Mouse (Mus musculus) kidney, postnatal 0 days (tissue): Measurements from ENCODE around the gene Aoc1. TPM values are rescaled to one million over a fixed set of nuclear protein-coding genes. Genes with fewer than 3 reads are reported as not detected.

ENCODE experiments used
- ATAC-seq: fragments of 200-750 bp; cut with Nextera tagmentation; replicated peaks from 2 replicates; pipeline ENCODE4 v1.8.0; 2017; ENCODE audit warnings: low read depth, moderate number of reproducible peaks, moderate TSS enrichment, moderate library complexity; ENCODE audit not compliant: low FRiP score
- DNase-seq: peaks from one replicate; pipeline ENCODE4 v3.0.0-alpha.2; 2016; ENCODE audit warnings: low spot score
- H3K27ac ChIP-seq: fragments of 300-500 bp; sonication (generic); 2 replicates; pipeline ENCODE4 v1.5.1; 2014; ENCODE audit warnings: mild to moderate bottlenecking
- H3K27me3 ChIP-seq: fragments of 300-500 bp; sonication (generic); 2 replicates; pipeline ENCODE4 v1.6.1; 2014; ENCODE audit warnings: low read length, mixed read lengths; ENCODE audit not compliant: insufficient read depth
- H3K36me3 ChIP-seq: fragments of 300-500 bp; sonication (generic); 2 replicates; pipeline ENCODE4 v1.6.1; 2014; ENCODE audit warnings: low read length, mixed read lengths; ENCODE audit not compliant: insufficient read depth
- H3K4me1 ChIP-seq: fragments of 300-500 bp; sonication (generic); replicated peaks from 2 replicates; pipeline ENCODE4 v1.6.1; 2014; ENCODE audit warnings: antibody characterized with exemption, low read length, mixed read lengths; ENCODE audit not compliant: insufficient read depth
- H3K4me2 ChIP-seq: fragments of 300-500 bp; sonication (generic); 2 replicates; pipeline ENCODE4 v1.6.1; 2014; ENCODE audit warnings: mild to moderate bottlenecking, low read length, moderate library complexity, mixed read lengths
- H3K4me3 ChIP-seq: fragments of 300-500 bp; sonication (generic); replicated peaks from 2 replicates; pipeline ENCODE4 v1.5.1; 2014; ENCODE audit warnings: low read depth, low read length
- H3K9ac ChIP-seq: fragments of 300-500 bp; sonication (generic); 2 replicates; pipeline ENCODE4 v1.6.1; 2014; ENCODE audit warnings: low read depth, low read length
- H3K9me3 ChIP-seq: fragments of 300-500 bp; sonication (generic); replicated peaks from 2 replicates; pipeline ENCODE4 v1.6.1; 2016; ENCODE audit warnings: low read length, inconsistent platforms, mixed read lengths
- CTCF ChIP-seq: IDR thresholded peaks from 2 replicates; pipeline ENCODE4 v1.5.1; 2016; ENCODE audit warnings: antibody characterized with exemption, low read depth, mild to moderate bottlenecking, moderate library complexity
- WGBS: fragments of 180-500 bp; shearing (Covaris S2); extraction: QIAGEN DNeasy Blood & Tissue Kit; methylation state at CpG from one replicate; pipeline ENCODE4 v1.1.7; 2014; 5-methylcytosine and 5-hydroxymethylcytosine counted together
- polyA plus RNA-seq: library from polyadenylated mRNA; unstranded; fragments of >200 nt; fragmentation: Nextera tagmentation; extraction: Ambion mirVana; gene quantifications from 2 replicates; pipeline ENCODE4 v1.2.1, GENCODE M21; 2015

The Aoc1 gene
- polyA plus RNA-seq, 1 experiment from 2014 or later = 11.0 TPM

DNA sequence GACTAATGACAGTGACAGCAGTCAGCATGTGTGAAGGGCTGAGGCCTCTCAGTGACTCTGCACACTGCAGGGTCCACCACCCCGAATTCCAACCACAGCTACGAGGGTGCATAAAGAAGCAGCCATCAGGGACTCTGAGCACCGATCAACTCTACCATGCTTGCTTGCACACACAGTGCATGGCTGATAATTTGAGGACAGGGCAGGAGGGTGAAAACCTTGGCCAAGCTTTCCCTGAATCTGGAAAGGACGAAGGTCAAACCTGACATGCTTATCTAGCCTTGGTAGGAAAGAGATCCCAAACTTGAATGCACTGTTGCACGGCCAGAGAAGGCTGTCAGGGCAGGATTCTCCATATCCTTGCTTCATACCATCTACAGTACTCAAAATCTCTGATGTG is 80.5 kb downstream of the Aoc1 start:
- Histone ChIP-seq H3K36me3 (no peaks in the 10 kb centered on the region), H3K9ac (no peak overlapping the region), H3K27ac (no peak overlapping the region), H3K4me2 (no peak overlapping the region), H3K9me3 (no peaks in the 10 kb centered on the region), H3K27me3 (no peaks in the 10 kb centered on the region), H3K4me3 (no peak overlapping the region), H3K4me1 (no peaks in the 10 kb centered on the region)
- no peak for TF ChIP-seq CTCF
- 78% methylated on average over 5 of the region's 5 CpGs for WGBS
- ATAC-seq (no peak), DNase-seq (no peak)

DNA sequence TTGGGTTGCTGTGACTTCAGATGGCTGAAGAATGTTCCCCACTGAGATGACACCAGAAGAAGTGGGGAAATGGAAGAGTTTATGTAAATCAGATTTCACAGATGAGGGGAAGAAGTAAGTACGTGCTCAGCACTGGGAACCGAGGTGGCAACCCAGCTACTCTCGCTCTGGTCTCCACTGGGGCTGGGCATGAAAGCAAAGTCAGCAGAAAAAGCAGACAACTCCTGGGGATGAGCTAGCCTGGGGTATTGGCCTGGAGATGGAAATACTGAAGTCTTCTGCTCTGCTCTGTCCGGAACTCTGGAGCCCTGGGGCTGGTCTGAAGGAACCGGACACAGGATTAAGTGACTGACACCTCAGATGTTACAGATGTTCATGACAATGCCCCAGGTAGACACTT is 81.5 kb downstream of the Aoc1 start:
- 86% methylated on average over 5 of the region's 5 CpGs for WGBS
- Histone ChIP-seq H3K36me3 (no peaks in the 10 kb centered on the region), H3K4me1 (no peaks in the 10 kb centered on the region), H3K27ac (no peak overlapping the region), H3K4me2 (no peak overlapping the region), H3K9ac (no peak overlapping the region), H3K27me3 (no peaks in the 10 kb centered on the region), H3K9me3 (no peaks in the 10 kb centered on the region), H3K4me3 (no peak overlapping the region)
- TF ChIP-seq CTCF = no peak
- DNase-seq (no peak), ATAC-seq (no peak)

DNA sequence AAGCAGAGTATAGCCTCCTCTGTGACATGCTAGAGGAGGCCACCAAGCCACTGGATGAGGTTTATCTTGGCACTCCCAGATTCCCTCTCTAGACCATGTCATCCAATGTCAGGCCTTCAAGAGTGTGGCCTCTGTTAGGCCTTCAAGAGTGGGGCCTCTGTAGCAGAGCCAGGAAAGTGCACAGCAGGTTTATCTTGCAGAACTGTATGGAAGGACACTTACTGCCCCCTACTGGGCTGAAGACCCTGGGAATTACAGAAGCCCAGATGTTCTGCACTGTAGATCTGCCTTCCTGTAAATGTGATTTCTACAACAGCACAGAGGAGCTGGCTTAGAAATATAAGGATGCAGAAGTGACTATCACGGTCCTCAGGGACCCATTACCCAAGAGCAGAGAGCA is 82.2 kb downstream of the Aoc1 start:
- Histone ChIP-seq H3K9me3 (no peaks in the 10 kb centered on the region), H3K9ac (no peak overlapping the region), H3K27me3 (no peaks in the 10 kb centered on the region), H3K4me3 (no peak overlapping the region), H3K36me3 (no peaks in the 10 kb centered on the region), H3K4me1 (no peaks in the 10 kb centered on the region), H3K27ac (no peak overlapping the region), H3K4me2 (no peak overlapping the region)
- ATAC-seq (peak; percentile 68), DNase-seq (peak; percentile 81)
- 18% methylated on average over 1 of the region's 1 CpGs for WGBS
- TF ChIP-seq CTCF = peak; percentile 85

DNA sequence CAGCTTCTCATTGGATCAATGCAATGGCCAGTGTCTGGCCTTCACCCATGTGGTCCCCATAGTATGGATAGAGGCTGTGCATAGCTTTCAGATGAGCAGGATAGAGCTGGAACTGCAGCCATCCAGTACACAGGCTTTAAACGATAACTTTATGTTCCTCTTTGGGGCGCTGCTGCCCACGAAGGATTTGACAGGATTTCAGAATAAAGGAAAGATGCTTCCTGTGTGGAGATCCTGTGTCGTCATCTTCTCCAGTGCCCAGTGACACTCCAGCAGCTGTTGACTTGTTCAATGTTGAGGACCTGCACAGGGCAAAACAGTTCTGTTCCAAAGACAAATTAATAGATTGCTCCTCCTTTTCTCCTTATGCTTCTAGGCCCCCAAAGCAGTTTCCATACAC is 84.1 kb downstream of the Aoc1 start:
- no peaks in the 10 kb centered on the region for H3K36me3 ChIP-seq
- H3K27me3 ChIP-seq = no peaks in the 10 kb centered on the region
- 84% methylated on average over 4 of the region's 4 CpGs for WGBS
- H3K9ac ChIP-seq = no peak overlapping the region
- H3K4me2 ChIP-seq = no peak overlapping the region
- DNase-seq = no peak
- no peak for TF ChIP-seq CTCF
- H3K4me3 ChIP-seq = no peak overlapping the region
- H3K4me1 ChIP-seq = no peaks in the 10 kb centered on the region
- H3K9me3 ChIP-seq = no peaks in the 10 kb centered on the region
- no peak for ATAC-seq
- H3K27ac ChIP-seq = no peak overlapping the region

DNA sequence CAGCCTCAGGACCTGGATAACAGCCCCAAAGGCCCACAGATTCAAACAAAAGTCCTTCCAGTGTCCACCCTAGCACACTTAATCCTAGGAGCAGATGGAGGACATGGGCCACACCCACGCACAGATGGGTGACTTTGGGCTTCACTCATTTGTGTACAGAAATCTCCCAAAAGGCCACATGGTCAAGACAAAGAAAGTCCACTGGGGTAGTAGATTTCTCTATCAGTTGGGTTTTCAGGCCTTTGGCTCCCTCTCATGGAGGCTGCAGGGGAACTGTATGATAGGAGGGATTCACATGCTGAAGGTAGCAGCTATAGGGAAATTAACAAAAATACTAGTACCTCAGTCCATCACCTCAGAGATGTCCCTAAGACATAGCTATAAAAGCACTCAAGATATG is 85.4 kb downstream of the Aoc1 start:
- Histone ChIP-seq H3K4me2 (no peak overlapping the region), H3K4me1 (no peaks in the 10 kb centered on the region), H3K9ac (no peak overlapping the region), H3K9me3 (no peaks in the 10 kb centered on the region), H3K27me3 (no peaks in the 10 kb centered on the region), H3K36me3 (no peaks in the 10 kb centered on the region), H3K27ac (no peak overlapping the region), H3K4me3 (no peak overlapping the region)
- peak; percentile 81 for TF ChIP-seq CTCF
- 33% methylated on average over 1 of the region's 1 CpGs for WGBS
- no peak for ATAC-seq
- DNase-seq = peak; percentile 67

Other genes starting within 250 kb of the Aoc1 start
- 7.1 and 7.9 TPM in 2 replicates for gene AI854703, start 246.1 kb upstream of the Aoc1 start, polyA plus RNA-seq
- 4.2 and 4.5 TPM in 2 replicates for gene Gimap8, start 225.7 kb upstream of the Aoc1 start, polyA plus RNA-seq
- 13.7 and 15.2 TPM in 2 replicates for gene Gimap9, start 196.8 kb upstream of the Aoc1 start, polyA plus RNA-seq
- 71.3 and 75.4 TPM in 2 replicates for gene Gimap4, start 188.3 kb upstream of the Aoc1 start, polyA plus RNA-seq
- 60.1 and 60.6 TPM in 2 replicates for gene Gimap6, start 164.7 kb upstream of the Aoc1 start, polyA plus RNA-seq
- gene Gm28053, start 154.3 kb upstream of the Aoc1 start, polyA plus RNA-seq = 2.7 and 3.2 TPM in 2 replicates
- gene Gimap7, start 154.3 kb upstream of the Aoc1 start, polyA plus RNA-seq = 0.10 and 0.14 TPM in 2 replicates
- 26.8 and 29.7 TPM in 2 replicates for gene Gimap1, start 133.8 kb upstream of the Aoc1 start, polyA plus RNA-seq
- 26.4 and 32.2 TPM in 2 replicates for gene Gimap5, start 126.7 kb upstream of the Aoc1 start, polyA plus RNA-seq
- 0.13 and 0.17 TPM in 2 replicates for gene Gimap3, start 102.0 kb upstream of the Aoc1 start, polyA plus RNA-seq
- 315 and 333 TPM in 2 replicates for gene Tmem176a, start 32.0 kb upstream of the Aoc1 start, polyA plus RNA-seq
- gene Tmem176b, start 31.4 kb upstream of the Aoc1 start, polyA plus RNA-seq = 669 and 685 TPM in 2 replicates
- gene 1600015I10Rik, start 57.0 kb downstream of the Aoc1 start, polyA plus RNA-seq = not detected in 2 replicates
- gene Doxl2, start 102.1 kb downstream of the Aoc1 start, polyA plus RNA-seq = not detected in 2 replicates
- gene Svs1, start 114.0 kb downstream of the Aoc1 start, polyA plus RNA-seq = not detected in 2 replicates
- gene Gpnmb, start 163.7 kb downstream of the Aoc1 start, polyA plus RNA-seq = 0.36 and 0.47 TPM in 2 replicates
- 113 and 123 TPM in 2 replicates for gene Malsu1, start 200.9 kb downstream of the Aoc1 start, polyA plus RNA-seq